8 mouse cellular contexts compared by ENCODE assay signal in the genomic region with DNA sequence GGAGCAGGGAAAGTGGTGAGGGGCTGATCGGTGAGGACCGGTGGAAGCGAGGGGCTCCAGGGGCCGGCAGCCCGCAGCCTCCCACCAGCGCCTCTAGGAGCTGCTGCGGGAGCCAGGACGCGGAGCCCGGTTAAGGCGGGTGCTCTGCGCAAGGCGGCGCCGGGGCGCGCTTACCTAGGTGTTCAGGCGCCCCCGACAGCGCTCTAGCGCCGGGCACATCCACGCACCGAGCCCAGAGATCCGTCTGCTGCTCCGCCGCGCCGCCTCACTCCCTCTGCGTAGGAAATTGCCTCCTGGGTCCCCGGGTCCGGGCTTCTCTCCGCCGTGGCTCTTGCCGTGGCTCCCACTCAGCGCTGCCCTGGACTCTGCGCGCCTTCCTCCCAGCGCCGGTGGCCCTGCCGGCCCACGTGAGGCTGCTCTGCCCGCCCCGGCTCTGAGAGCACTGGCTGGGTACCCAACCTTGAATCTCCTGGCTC. TPM values are rescaled to one million over a fixed set of nuclear protein-coding genes. Genes with fewer than 3 reads are reported as not detected.
DNase-seq lines count a peak whose midpoint lies in the region; ATAC-seq and TF ChIP-seq lines count a peak whose summit lies in the region.

A gene (minus strand): TSS at position 371 of the 476 bp plus-strand sequence.

- TF ChIP-seq CTCF in left cerebral cortex, adult 2 months (IDR thresholded peaks at IDR 0.05) = no peak

- H3K9ac ChIP-seq in hindbrain, embryonic 13.5 days = peak within 1 kb of the TSS; percentile 80

- DNase-seq in left cerebral cortex, adult 2 months (ENCODE audit: extremely low spot score in 1 of 2, low spot score in 2 of 2) = peak; percentile 38 to 40
- no peak for DNase-seq in left cerebral cortex, postnatal 4 days
- DNase-seq in limb, embryonic 10.5 days (ENCODE audit: low spot score) = peak; percentile 67
- peak; percentile 64 for DNase-seq in retina, embryonic 14.5 days (ENCODE audit: low spot score)
- DNase-seq in cerebellum, postnatal 36 days = no peak
- no peak for DNase-seq in lung, postnatal 25 days (ENCODE audit: low spot score)

- peak within 1 kb of the TSS; percentile 34 for H3K27ac ChIP-seq in left cerebral cortex, adult 2 months
- peak within 1 kb of the TSS; percentile 40 for H3K27ac ChIP-seq in hindbrain, embryonic 13.5 days
- peak within 1 kb of the TSS; percentile 73 for H3K27ac ChIP-seq in limb, embryonic 10.5 days

- H3K4me3 ChIP-seq in left cerebral cortex, adult 2 months = peak within 1 kb of the TSS; percentile 51
- peak within 1 kb of the TSS; percentile 50 for H3K4me3 ChIP-seq in hindbrain, embryonic 13.5 days
- H3K4me3 ChIP-seq in limb, embryonic 10.5 days = peak within 1 kb of the TSS; percentile 58

- peaks cover 59% of the 10 kb centered on the region for H3K27me3 ChIP-seq in hindbrain, embryonic 13.5 days
- peaks cover 74% of the 10 kb centered on the region for H3K27me3 ChIP-seq in limb, embryonic 10.5 days (ENCODE audit: low read depth, poor library complexity, severe bottlenecking)

- peaks cover 26% of the 10 kb centered on the region for H3K4me1 ChIP-seq in hindbrain, embryonic 13.5 days (replicated peaks)
- peaks cover 16% of the 10 kb centered on the region for H3K4me1 ChIP-seq in limb, embryonic 10.5 days

- intact Hi-C loops in left cerebral cortex, adult 2 months (cut with DNase I) = no loop called here
- intact Hi-C loops in left cerebral cortex, postnatal 4 days (cut with DNase I) = no loop called here

- peak within 1 kb of the TSS; percentile 84 for H3K4me2 ChIP-seq in hindbrain, embryonic 13.5 days

- no peaks in the 10 kb centered on the region for H3K9me3 ChIP-seq in hindbrain, embryonic 13.5 days
- no peaks in the 10 kb centered on the region for H3K9me3 ChIP-seq in limb, embryonic 10.5 days (replicated peaks)

- H3K36me3 ChIP-seq in hindbrain, embryonic 13.5 days = no peaks in the 10 kb centered on the region
- H3K36me3 ChIP-seq in limb, embryonic 10.5 days = no peaks in the 10 kb centered on the region

- ATAC-seq in common myeloid progenitor, adult 5-6 weeks (replicated peaks; ENCODE audit: low read depth, poor library complexity, severe bottlenecking) = peak; percentile 50; the same call in 1 of the 2 replicates
- ATAC-seq in hindbrain, embryonic 13.5 days (ENCODE audit: low FRiP score) = peak; percentile 87

- WGBS in hindbrain, embryonic 13.5 days = under 1% methylated on average over 42 of the region's 44 CpGs
- WGBS in limb, embryonic 10.5 days = under 1% methylated on average over 44 of the region's 44 CpGs

RNA-seq across cellular contexts. Expression of the gene that starts here (rescaled TPM):
- total RNA-seq in left cerebral cortex, adult 2 months (2021) = 1 to 10 TPM; 8.0 to 8.4 TPM
- total RNA-seq in left cerebral cortex, postnatal 4 days (2021) = 1 to 10 TPM; 4.6 to 6.1 TPM
- not detected in 2 replicates for total RNA-seq in common myeloid progenitor, adult 5-6 weeks (2017)
- polyA plus RNA-seq in hindbrain, embryonic 13.5 days (2015; fragmentation: Nextera tagmentation; extraction: Ambion mirVana) = 4.3 and 6.4 TPM in 2 replicates
- 0.33 and 0.34 TPM in 2 replicates for polyA plus RNA-seq in limb, embryonic 10.5 days (2016; fragmentation: Nextera tagmentation; extraction: Ambion mirVana)

Comparison
In these comparisons a context has a peak if more than half of its experiments do, and no peak if none do; other contexts are left out.
1. DNase-seq: peak in left cerebral cortex, adult 2 months (2 of 2) and retina, embryonic 14.5 days (single experiment); none in left cerebral cortex, postnatal 4 days (single experiment), cerebellum, postnatal 36 days (0 of 2) and lung, postnatal 25 days (single experiment).
2. Peak in ATAC-seq in common myeloid progenitor, adult 5-6 weeks; RNA of the gene not detected or under 1 TPM.
3. Peak in DNase-seq, H3K4me3 ChIP-seq and H3K27ac ChIP-seq in limb, embryonic 10.5 days; RNA of the gene not detected or under 1 TPM.
4. Peak in every context shown above with its lines, with median percentiles within 50 percentile points of each other: H3K27ac ChIP-seq and H3K4me3 ChIP-seq.